Comparison of ENCODE assay signal across 9 mouse cellular contexts in the genomic region with DNA sequence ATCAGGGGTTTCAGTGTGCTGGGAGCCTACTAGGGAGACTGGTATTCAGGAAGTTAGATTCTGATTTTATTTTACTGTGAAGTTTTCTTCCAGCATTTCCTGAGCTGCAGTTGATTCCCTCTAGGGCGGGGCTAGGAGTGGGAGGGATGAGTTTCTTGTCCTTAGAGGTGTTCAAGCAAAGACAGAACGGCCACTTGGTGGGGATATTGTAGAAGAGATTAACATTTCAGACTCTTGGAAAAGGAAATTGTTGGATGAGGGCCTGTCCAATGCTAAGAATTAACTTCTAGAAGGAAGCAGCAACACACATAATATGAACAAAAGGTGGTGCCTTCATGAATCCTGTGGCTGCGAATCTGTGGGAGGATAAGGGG.
A peak's percentile ranks its signal among the peaks of the same experiment; 100 is the strongest.
DNase-seq lines count a peak whose midpoint lies in the region; ATAC-seq lines count a peak whose summit lies in the region.
"Had no signal": no experiment of that assay in that cellular context is flagged by ENCODE, and none has a peak within 500 bp of the region (broad histone marks: within the 10 kb centered on the region; RNA-seq: fewer than 3 reads in every experiment).

No protein-coding gene starts in this region.

- H3K27me3 ChIP-seq in limb, embryonic 11.5 days (ENCODE audit: control insufficient read depth, insufficient read depth, low read length): no peaks in the 10 kb centered on the region

- DNase-seq in frontal cortex, adult 2 months (ENCODE audit: extremely low spot score in 1 of 2, low spot score in 1 of 2): peak; percentile 18 to 68
- no peak for DNase-seq in frontal cortex, postnatal 10 days (ENCODE audit: low spot score in 2 of 2)
- peak; percentile 42 to 43 for DNase-seq in right cerebral cortex, postnatal 10 days (ENCODE audit: low spot score in 2 of 2)
- DNase-seq in right cerebral cortex, adult 18-20 months: no peak
- peak; percentile 29 for DNase-seq in limb, embryonic 11.5 days (ENCODE audit: low spot score)
- DNase-seq in spleen, postnatal 36 days (ENCODE audit: low spot score in 2 of 2): no peak
- DNase-seq in heart, postnatal 4 days: no peak
- no peak for DNase-seq in cerebellum, adult 9-11 months
- DNase-seq: adrenal gland, postnatal 25 days had no signal

- H3K9ac ChIP-seq in limb, embryonic 11.5 days (ENCODE audit: low read length): no peak overlapping the region

- H3K9me3 ChIP-seq in limb, embryonic 11.5 days (ENCODE audit: control insufficient read depth, low read length): no peaks in the 10 kb centered on the region

- H3K4me1 ChIP-seq in limb, embryonic 11.5 days (ENCODE audit: control insufficient read depth, insufficient read depth, low read length): peaks cover 12% of the 10 kb centered on the region

- H3K27ac ChIP-seq in limb, embryonic 11.5 days (replicated peaks; ENCODE audit: low read depth, low read length): 0 out of 2 replicates have a peak overlapping the region, but pooled peaks have one; percentile 42

- H3K4me3 ChIP-seq in limb, embryonic 11.5 days (ENCODE audit: low read depth, low read length): no peak overlapping the region

- 31% methylated on average over 3 of the region's 3 CpGs for WGBS in limb, embryonic 11.5 days

- H3K36me3 ChIP-seq in limb, embryonic 11.5 days (ENCODE audit: control insufficient read depth, insufficient read depth, low read length): no peaks in the 10 kb centered on the region

- ATAC-seq in limb, embryonic 11.5 days (ENCODE audit: insufficient number of reproducible peaks, low FRiP score, low TSS enrichment, low read depth): no peak

- H3K4me2 ChIP-seq in limb, embryonic 11.5 days (ENCODE audit: low read depth, severe bottlenecking): no peak overlapping the region

Comparison
In these comparisons a context has a peak if more than half of its experiments do, and no peak if none do; other contexts are left out.
1. DNase-seq: peak in frontal cortex, adult 2 months (2 of 2), right cerebral cortex, postnatal 10 days (2 of 2) and limb, embryonic 11.5 days (single experiment); none in frontal cortex, postnatal 10 days (0 of 2), right cerebral cortex, adult 18-20 months (single experiment), spleen, postnatal 36 days (0 of 2), heart, postnatal 4 days (single experiment) and cerebellum, adult 9-11 months (single experiment).